Mouse (Mus musculus): ENCODE results near the gene Tst. TPM values are rescaled to one million over a fixed set of nuclear protein-coding genes. Genes with fewer than 3 reads are reported as not detected.

The Tst gene
- polyA plus RNA-seq, 1 experiment = not detected

DNA sequence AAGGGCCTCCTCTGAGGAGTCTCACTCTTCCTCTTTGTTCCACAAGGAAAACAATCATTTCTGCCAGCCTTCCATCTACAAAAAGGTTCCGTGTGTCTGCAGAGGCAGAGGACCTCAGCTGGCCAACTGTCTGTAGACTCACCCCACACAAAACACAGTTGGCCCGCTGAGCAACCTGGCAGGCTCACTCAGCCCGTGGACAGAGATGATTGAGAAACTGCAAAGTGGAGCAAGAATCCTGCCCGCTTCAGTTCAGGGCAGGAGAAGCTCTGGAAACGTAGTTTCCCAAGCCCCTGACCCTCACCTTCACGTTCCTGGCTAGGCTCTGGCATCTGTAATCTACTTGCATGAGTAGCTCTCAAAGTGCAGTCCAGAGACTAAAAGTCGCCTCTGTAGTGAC is 41.4 kb upstream of the Tst start:
- H3K27ac ChIP-seq (ENCODE audit: insufficient read depth, low read depth, low read length) = no peak overlapping the region
- 32% methylated on average over 7 of the region's 7 CpGs for WGBS
- TF ChIP-seq CTCF (IDR thresholded peaks at IDR 0.05; ENCODE audit: insufficient read depth, low read depth, low read length) (no peak), POLR2A (IDR thresholded peaks at IDR 0.05; ENCODE audit: insufficient read depth, low read depth, low read length) (no peak)

DNA sequence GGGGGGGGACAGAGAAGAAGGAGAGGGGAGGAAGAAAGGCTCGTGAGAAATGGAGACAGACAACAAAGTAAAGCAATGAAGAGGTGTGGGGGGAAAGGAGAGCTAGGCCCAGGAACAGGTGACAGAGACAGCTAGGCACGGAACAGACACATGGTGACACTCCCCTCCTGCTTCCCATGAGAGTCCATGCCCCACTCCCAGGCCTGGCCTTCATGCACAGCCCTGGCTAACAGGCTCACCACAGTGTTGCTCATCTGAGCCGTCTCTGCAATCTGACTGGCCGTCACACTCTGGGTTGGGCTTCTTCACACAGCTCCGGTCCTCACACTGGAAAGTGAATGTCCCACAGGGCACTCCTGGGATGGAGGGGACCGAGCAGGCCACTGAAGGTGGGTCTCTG is 38.1 kb upstream of the Tst start:
- Histone ChIP-seq H3K4me1 (ENCODE audit: control insufficient read depth, insufficient read depth, low read length) (peaks cover 39% of the 10 kb centered on the region), H3K27ac (ENCODE audit: insufficient read depth, low read depth, low read length) (no peak overlapping the region), H3K4me3 (ENCODE audit: insufficient read depth, low read depth, low read length) (no peak overlapping the region)
- WGBS = 74% methylated on average over 6 of the region's 6 CpGs
- TF ChIP-seq CTCF (IDR thresholded peaks at IDR 0.05; ENCODE audit: insufficient read depth, low read depth, low read length) = no peak
- no peak for TF ChIP-seq POLR2A (IDR thresholded peaks at IDR 0.05; ENCODE audit: insufficient read depth, low read depth, low read length)

More for the DNA sequence above, 41.4 kb upstream of the Tst start:
- Histone ChIP-seq H3K4me3 (ENCODE audit: insufficient read depth, low read depth, low read length) (no peak overlapping the region), H3K4me1 (ENCODE audit: control insufficient read depth, insufficient read depth, low read length) (peaks cover 36% of the 10 kb centered on the region)

DNA sequence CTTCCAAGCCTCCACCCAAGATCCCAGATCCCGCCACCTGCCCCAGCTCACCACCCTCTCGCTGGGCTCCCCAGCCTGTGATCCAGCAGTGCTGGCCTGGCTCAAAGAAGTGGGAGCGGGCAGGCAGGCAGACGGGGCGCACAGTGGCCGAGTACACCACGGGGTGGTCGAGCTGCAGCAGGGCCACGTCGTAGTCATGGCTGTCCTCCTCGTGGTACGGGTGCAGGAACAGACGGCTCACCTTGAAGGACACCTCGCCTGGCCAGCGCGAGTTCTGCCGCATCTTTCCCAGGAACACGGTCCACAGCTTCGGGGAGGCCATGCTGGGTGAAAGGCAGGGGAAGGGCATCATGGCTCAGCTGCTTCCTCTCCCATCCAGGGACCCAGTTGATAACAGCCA is 36.5 kb upstream of the Tst start:
- H3K4me1 ChIP-seq (ENCODE audit: control insufficient read depth, insufficient read depth, low read length) = peaks cover 50% of the 10 kb centered on the region
- no peak overlapping the region for H3K4me3 ChIP-seq (ENCODE audit: insufficient read depth, low read depth, low read length)
- H3K27ac ChIP-seq (ENCODE audit: insufficient read depth, low read depth, low read length) = no peak overlapping the region
- 93% methylated on average over 19 of the region's 19 CpGs for WGBS
- TF ChIP-seq POLR2A (IDR thresholded peaks at IDR 0.05; ENCODE audit: insufficient read depth, low read depth, low read length) (no peak), CTCF (IDR thresholded peaks at IDR 0.05; ENCODE audit: insufficient read depth, low read depth, low read length) (no peak)

DNA sequence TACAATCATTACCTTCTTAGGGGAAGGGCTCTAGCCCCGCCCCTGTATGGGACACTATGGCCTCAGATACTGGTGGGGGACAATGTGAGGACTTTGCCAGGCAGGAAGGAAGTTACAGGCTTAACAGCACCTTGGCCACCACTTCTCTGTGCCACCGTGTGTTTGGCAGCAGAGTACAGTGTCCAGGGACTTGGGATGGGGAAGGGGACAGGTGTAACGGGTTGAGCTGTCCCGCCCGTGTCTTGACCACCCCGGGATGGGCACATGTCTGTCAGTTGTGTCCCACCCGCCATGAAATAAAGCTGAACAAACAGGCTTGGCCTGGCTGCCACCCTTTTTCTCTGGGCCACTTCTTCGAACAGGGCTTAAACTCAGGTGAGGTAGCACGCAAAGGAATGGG is 33.3 kb upstream of the Tst start:
- Histone ChIP-seq H3K4me1 (ENCODE audit: control insufficient read depth, insufficient read depth, low read length) (peaks cover 71% of the 10 kb centered on the region), H3K4me3 (ENCODE audit: insufficient read depth, low read depth, low read length) (no peak overlapping the region), H3K27ac (ENCODE audit: insufficient read depth, low read depth, low read length) (no peak overlapping the region)
- WGBS = 75% methylated on average over 9 of the region's 9 CpGs
- TF ChIP-seq CTCF (IDR thresholded peaks at IDR 0.05; ENCODE audit: insufficient read depth, low read depth, low read length) = no peak
- TF ChIP-seq POLR2A (IDR thresholded peaks at IDR 0.05; ENCODE audit: insufficient read depth, low read depth, low read length) = no peak

DNA sequence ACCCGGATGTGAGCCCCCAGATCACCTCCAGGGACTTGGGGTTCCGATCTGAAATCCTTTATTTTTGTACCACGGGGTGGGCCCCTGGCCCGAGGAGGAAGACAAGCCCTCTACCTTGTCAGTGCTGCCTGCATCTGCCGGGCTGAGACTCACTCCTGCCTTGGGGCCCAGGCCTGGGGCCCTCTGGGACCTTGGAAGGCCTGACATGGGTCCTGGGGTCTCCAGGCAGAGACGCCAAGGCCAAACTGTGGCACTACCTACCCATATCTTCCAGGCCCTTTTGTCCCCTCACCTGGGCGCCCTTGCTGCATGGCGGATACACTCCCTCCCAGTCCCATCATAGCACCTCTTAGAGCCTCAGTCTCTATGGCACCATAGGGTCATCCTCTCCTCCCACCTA is 32.8 kb upstream of the Tst start:
- no peak overlapping the region for H3K27ac ChIP-seq (ENCODE audit: insufficient read depth, low read depth, low read length)
- H3K4me1 ChIP-seq (ENCODE audit: control insufficient read depth, insufficient read depth, low read length) = peaks cover 69% of the 10 kb centered on the region
- H3K4me3 ChIP-seq (ENCODE audit: insufficient read depth, low read depth, low read length) = no peak overlapping the region
- TF ChIP-seq POLR2A (IDR thresholded peaks at IDR 0.05; ENCODE audit: insufficient read depth, low read depth, low read length) (no peak), CTCF (IDR thresholded peaks at IDR 0.05; ENCODE audit: insufficient read depth, low read depth, low read length) (no peak)
- 63% methylated on average over 8 of the region's 8 CpGs for WGBS

DNA sequence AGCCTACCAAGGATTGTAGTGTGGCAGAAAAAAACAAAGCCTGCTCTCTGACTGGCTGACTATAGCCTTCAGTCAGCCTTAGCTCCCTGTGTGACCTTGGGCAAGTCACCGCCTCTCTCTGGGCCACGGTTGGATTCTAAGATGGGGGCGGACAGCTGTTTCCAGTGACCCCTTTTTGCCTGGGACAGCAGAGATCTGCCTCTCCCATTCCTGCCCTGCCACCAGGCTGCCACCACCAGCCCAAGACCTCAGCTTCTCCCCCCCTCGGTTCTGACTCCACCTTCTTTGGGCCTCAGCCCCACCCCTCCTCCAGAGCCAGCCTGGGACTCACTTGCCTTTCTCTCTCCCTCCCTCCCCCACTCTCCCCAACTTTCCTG is 32.3 kb upstream of the Tst start:
- WGBS = 42% methylated on average over 4 of the region's 4 CpGs
- Histone ChIP-seq H3K27ac (ENCODE audit: insufficient read depth, low read depth, low read length) (peak overlapping the region; percentile 13; the same call in 1 of the 2 replicates), H3K4me3 (ENCODE audit: insufficient read depth, low read depth, low read length) (no peak overlapping the region), H3K4me1 (ENCODE audit: control insufficient read depth, insufficient read depth, low read length) (peaks cover 69% of the 10 kb centered on the region)
- TF ChIP-seq CTCF (IDR thresholded peaks at IDR 0.05; ENCODE audit: insufficient read depth, low read depth, low read length) (no peak), POLR2A (IDR thresholded peaks at IDR 0.05; ENCODE audit: insufficient read depth, low read depth, low read length) (no peak)

DNA sequence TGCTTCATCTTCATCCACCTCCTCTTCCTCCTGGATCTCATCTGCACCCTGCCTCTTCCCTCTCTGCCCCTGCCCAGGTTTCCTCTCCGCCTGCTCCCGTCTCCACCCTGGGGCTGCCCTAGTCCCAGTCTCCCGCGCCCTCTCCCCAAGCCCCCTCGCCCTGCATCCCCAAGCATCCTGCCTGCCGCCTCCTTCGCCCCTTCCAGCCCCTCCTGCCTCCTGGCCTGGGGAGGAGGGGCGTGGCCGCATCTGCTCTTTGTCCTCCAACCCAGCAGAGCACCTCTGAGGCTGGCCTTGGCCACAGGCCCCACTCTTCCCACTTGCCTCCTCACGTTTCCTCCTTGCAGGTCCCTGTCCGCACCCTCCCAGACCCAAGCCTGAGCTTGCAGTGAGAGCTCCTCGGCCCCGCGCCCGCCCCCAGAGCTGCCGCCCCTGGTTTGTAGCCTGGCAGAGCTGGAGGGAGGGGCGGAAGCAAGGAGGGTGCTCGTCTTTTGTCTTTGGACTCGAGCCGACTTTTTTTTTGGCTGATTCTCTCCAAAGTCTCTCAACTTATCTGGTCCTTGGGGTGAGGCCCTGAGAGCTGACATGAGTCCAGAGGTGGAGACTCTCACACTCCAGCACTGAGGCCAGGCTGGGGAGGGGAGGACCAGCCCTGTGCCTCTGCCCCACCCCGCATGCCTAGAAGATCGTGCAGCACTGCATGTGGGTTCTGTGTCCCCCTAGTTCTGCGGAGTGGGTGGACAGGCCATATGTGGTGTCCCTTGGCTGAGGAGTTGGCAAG is 31.7 kb upstream of the Tst start:
- Histone ChIP-seq H3K4me1 (ENCODE audit: control insufficient read depth, insufficient read depth, low read length) (peaks cover 69% of the 10 kb centered on the region), H3K4me3 (ENCODE audit: insufficient read depth, low read depth, low read length) (peak overlapping the region; percentile 0; the same call in 1 of the 2 replicates), H3K27ac (ENCODE audit: insufficient read depth, low read depth, low read length) (peak overlapping the region; percentile 93)
- TF ChIP-seq POLR2A (IDR thresholded peaks at IDR 0.05; ENCODE audit: insufficient read depth, low read depth, low read length) (0 out of 2 replicates have a peak, but pooled peaks have one; percentile 5), CTCF (IDR thresholded peaks at IDR 0.05; ENCODE audit: insufficient read depth, low read depth, low read length) (no peak)
- 19% methylated on average over 23 of the region's 23 CpGs for WGBS

DNA sequence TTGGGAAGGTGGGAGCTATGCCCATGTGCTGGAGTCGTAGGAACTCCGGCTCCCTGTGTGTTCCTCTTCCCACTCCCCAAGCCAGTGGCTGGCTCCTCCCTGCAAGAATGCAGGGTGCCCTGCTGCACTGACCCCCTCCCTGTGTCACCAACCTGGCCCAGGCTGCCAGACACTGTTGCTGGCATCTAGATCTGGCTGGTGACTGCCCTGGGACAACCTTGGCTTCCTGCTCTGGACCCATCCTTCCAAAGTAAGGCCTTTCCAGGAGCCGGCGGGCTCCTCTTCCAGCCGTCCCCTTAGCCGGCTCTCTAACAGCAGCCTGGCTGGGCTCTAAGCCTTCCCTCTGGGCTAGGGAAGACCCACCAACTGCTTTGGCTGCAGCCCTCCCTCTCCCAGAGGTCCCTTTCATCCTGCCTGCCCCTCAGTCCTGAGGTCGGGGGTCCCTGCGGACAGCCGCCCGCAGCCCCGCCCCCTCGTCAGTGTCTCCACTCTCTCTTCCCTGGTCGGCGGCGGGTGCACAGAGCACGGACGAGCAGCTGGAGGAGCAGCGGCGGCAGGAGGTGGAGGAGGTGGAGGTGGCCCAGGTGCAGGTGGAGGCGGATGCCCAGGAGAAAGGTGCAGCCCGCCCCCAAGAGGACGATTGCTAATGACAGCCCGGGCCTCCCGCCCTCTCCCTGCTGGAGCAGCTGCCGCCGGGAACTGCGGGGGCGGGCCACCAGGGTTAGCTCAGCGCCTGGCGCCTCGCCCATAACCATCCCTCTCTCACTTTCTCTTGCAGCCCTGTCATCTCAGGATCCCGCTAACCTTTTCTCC is 30.9 kb upstream of the Tst start:
- 0 out of 2 replicates have a peak, but pooled peaks have one; percentile 17 for TF ChIP-seq POLR2A (IDR thresholded peaks at IDR 0.05; ENCODE audit: insufficient read depth, low read depth, low read length)
- TF ChIP-seq CTCF (IDR thresholded peaks at IDR 0.05; ENCODE audit: insufficient read depth, low read depth, low read length) = no peak
- WGBS = 9% methylated on average over 31 of the region's 32 CpGs

DNA sequence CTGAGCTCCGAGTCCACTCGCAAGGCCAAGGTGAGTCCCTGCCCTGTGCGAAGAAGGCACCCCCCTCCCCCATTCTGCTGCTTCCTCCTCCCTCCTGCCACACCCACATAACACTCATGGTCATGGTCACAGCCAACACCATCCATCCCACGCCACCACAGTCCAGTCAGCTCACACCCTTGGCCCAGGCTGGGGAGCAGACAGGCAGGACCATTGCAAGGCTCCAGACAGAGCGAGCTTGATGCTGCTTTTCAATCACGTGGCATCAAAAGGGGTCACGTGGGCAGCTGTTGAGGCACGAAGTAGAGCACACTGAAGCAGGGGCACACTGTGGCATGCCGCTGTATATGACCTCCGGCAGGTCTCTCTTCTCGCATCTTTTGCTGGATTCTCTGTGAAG is 30.0 kb upstream of the Tst start:
- peak overlapping the region; percentile 7; the same call in 1 of the 2 replicates for H3K27ac ChIP-seq (ENCODE audit: insufficient read depth, low read depth, low read length)
- TF ChIP-seq CTCF (IDR thresholded peaks at IDR 0.05; ENCODE audit: insufficient read depth, low read depth, low read length) = no peak
- no peak for TF ChIP-seq POLR2A (IDR thresholded peaks at IDR 0.05; ENCODE audit: insufficient read depth, low read depth, low read length)
- 86% methylated on average over 11 of the region's 11 CpGs for WGBS
- H3K4me1 ChIP-seq (ENCODE audit: control insufficient read depth, insufficient read depth, low read length) = peaks cover 66% of the 10 kb centered on the region
- H3K4me3 ChIP-seq (ENCODE audit: insufficient read depth, low read depth, low read length) = no peak overlapping the region

More for the DNA sequence above, 30.9 kb upstream of the Tst start:
- Histone ChIP-seq H3K4me3 (ENCODE audit: insufficient read depth, low read depth, low read length) (peak overlapping the region; percentile 23), H3K27ac (ENCODE audit: insufficient read depth, low read depth, low read length) (peak overlapping the region; percentile 93), H3K4me1 (ENCODE audit: control insufficient read depth, insufficient read depth, low read length) (peaks cover 70% of the 10 kb centered on the region)
